In the genomic region with DNA sequence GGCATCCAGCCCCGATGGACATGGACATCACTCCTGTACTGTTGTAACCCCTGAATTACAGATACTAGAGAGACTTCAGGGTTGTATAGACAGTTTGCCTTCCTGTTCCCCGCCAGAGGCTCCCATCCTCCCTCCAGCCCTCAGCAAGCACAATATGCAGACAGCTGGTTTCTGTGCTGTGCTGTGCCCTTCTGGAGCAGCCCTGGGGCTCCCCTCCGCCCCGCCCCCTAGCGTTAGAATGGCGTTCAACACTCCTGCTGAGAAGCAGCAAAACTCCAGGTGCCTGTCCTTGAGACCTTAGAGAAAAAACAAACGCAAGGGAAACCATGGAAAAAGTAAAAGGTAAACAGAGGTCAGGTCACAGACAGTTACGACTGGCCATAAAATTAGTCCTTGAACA, we compare ENCODE assay signal across 8 mouse cellular contexts. TPM values are rescaled to one million over a fixed set of nuclear protein-coding genes. Genes with fewer than 3 reads are reported as not detected.
A peak's percentile ranks its signal among the peaks of the same experiment; 100 is the strongest.
DNase-seq lines count a peak whose midpoint lies in the region; ATAC-seq and TF ChIP-seq lines count a peak whose summit lies in the region.

No protein-coding gene starts in this region.

- H3K27ac ChIP-seq in gastrocnemius, adult 2 months: no peak overlapping the region
- H3K27ac ChIP-seq in liver, embryonic 16.5 days (ENCODE audit: low read length): no peak overlapping the region

- no peaks in the 10 kb centered on the region for H3K36me3 ChIP-seq in liver, embryonic 16.5 days (ENCODE audit: control insufficient read depth, insufficient read depth)

- no peak overlapping the region for H3K4me3 ChIP-seq in gastrocnemius, adult 2 months
- H3K4me3 ChIP-seq in liver, embryonic 16.5 days (ENCODE audit: low read depth, low read length): no peak overlapping the region

- no peaks in the 10 kb centered on the region for H3K9me3 ChIP-seq in liver, embryonic 16.5 days (replicated peaks; ENCODE audit: control insufficient read depth, low read length)

- H3K4me2 ChIP-seq in liver, embryonic 16.5 days (ENCODE audit: low read depth, low read length): no peak overlapping the region

- 14% methylated on average over 8 of the region's 8 CpGs for WGBS in liver, embryonic 16.5 days (ENCODE audit: insufficient replicate concordance)

- H3K27me3 ChIP-seq in liver, embryonic 16.5 days (ENCODE audit: control insufficient read depth, insufficient read depth, low read depth, low read length): no peaks in the 10 kb centered on the region

- peak; percentile 81 for TF ChIP-seq CTCF in gastrocnemius, adult 2 months (IDR thresholded peaks at IDR 0.05)

- 0 out of 2 replicates have a peak, but pooled peaks have one; percentile 17 for ATAC-seq in liver, embryonic 16.5 days (ENCODE audit: low read depth)
- ATAC-seq in neutrophil, adult 5-6 weeks (ENCODE audit: extremely low read depth, insufficient number of reproducible peaks, low FRiP score, poor library complexity, severe bottlenecking): peak; percentile 77

- peaks cover 19% of the 10 kb centered on the region for H3K4me1 ChIP-seq in liver, embryonic 16.5 days (ENCODE audit: control insufficient read depth, low read depth, low read length)

- intact Hi-C loops in gastrocnemius, adult 2 months (cut with DNase I): loop anchor here (5.0 kb wide), 1 partner anchor 63 kb away; the partner anchor contains the start of gene Stk24

- no peak overlapping the region for H3K9ac ChIP-seq in liver, embryonic 16.5 days (ENCODE audit: low read depth, low read length)

- DNase-seq in right cerebral cortex, postnatal 14 days: peak; percentile 49
- no peak for DNase-seq in right cerebral cortex, adult 18-20 months
- DNase-seq in brain, adult 2 months (ENCODE audit: low read depth, low spot score): peak; percentile 59
- DNase-seq in gastrocnemius, adult 2 months: peak; percentile 77
- peak; percentile 40 for DNase-seq in kidney, adult 11 months
- peak; percentile 84 for DNase-seq in thymus, postnatal 14 days

RNA-seq across cellular contexts. Expression of gene Slc15a1, which starts 59.9 kb away (rescaled TPM):
- total RNA-seq in gastrocnemius, adult 2 months (2021): not detected
- 0.13 TPM in 1 of 2 replicates, not detected in the other for polyA plus RNA-seq in liver, embryonic 16.5 days (2015; fragmentation: Nextera tagmentation; extraction: Ambion mirVana)
- total RNA-seq in neutrophil, adult 5-6 weeks (2017): 0.12 and 0.23 TPM in 2 replicates
